Mouse (Mus musculus) small intestine, adult 2 months (tissue): ENCODE results near the gene Tmed6. TPM values are rescaled to one million over a fixed set of nuclear protein-coding genes. Genes with fewer than 3 reads are reported as not detected.
A peak's percentile ranks its signal among the peaks of the same experiment; 100 is the strongest.
"Not testable (repeated sequence)": the region's sequence is repeated elsewhere in the genome, so short reads cannot be mapped to it uniquely, and the experiment has no call there.

Experiments
- H3K27ac ChIP-seq: fragments of 200-500 bp; 2 replicates; pipeline ENCODE4 v1.5.1; 2012; ENCODE audit warnings: low read depth, low read length, control low read depth, inconsistent platforms; ENCODE audit not compliant: insufficient read depth
- H3K27me3 ChIP-seq: fragments of 200-500 bp; 2 replicates; pipeline ENCODE4 v1.6.1; 2012; ENCODE audit warnings: mild to moderate bottlenecking, moderate library complexity, low read length, inconsistent platforms; ENCODE audit not compliant: control insufficient read depth, insufficient read depth
- H3K36me3 ChIP-seq: fragments of 200-500 bp; 2 replicates; pipeline ENCODE4 v1.6.1; 2012; ENCODE audit warnings: mild to moderate bottlenecking, low read length, control low read depth, inconsistent platforms; ENCODE audit not compliant: control insufficient read depth, insufficient read depth
- H3K4me1 ChIP-seq: fragments of 200-500 bp; 2 replicates; pipeline ENCODE4 v1.6.1; 2012; ENCODE audit warnings: low read length, inconsistent platforms, mixed read lengths; ENCODE audit not compliant: control insufficient read depth, insufficient read depth, insufficient read length
- H3K4me3 ChIP-seq: fragments of 200-500 bp; 2 replicates; pipeline ENCODE4 v1.5.1; 2012; ENCODE audit warnings: low read depth, mild to moderate bottlenecking, control low read depth, inconsistent platforms, low read length, moderate library complexity
- CTCF ChIP-seq: fragments of 200-500 bp; IDR thresholded peaks from 2 replicates; pipeline ENCODE4 v1.5.1; 2012; ENCODE audit warnings: low read depth, mild to moderate bottlenecking, control low read depth, inconsistent platforms, low read length, moderate library complexity, mixed read lengths; ENCODE audit not compliant: insufficient replicate concordance, insufficient read length; ENCODE audit errors: extremely low read depth
- POLR2A ChIP-seq: fragments of 200-500 bp; IDR thresholded peaks from 2 replicates; pipeline ENCODE4 v1.6.1; 2012; ENCODE audit warnings: low read depth, mild to moderate bottlenecking, control low read depth, inconsistent platforms, low read length, moderate library complexity
- WGBS: fragments of 180-500 bp; shearing (Covaris S2); methylation state at CpG from one replicate; pipeline ENCODE4 v1.1.7; 2018; 5-methylcytosine and 5-hydroxymethylcytosine counted together
- polyA plus RNA-seq: library from polyadenylated mRNA; depleted of rRNA; stranded (reverse); fragments of >200 nt; gene quantifications from 2 replicates; pipeline ENCODE4 v1.2.3, GENCODE M21; 2012

The Tmed6 gene
- polyA plus RNA-seq, 1 experiment, result 7.1 TPM

GRCm38 (mm10) chr8:107109816-107110435 lies 44.5 kb upstream of the Tmed6 start:
- Histone ChIP-seq H3K36me3 (no peaks in the 10 kb centered on the region), H3K4me1 (peaks cover 4% of the 10 kb centered on the region; the same call in 1 of the 2 replicates), H3K27ac (no peak overlapping the region), H3K4me3 (no peak overlapping the region), H3K27me3 (no peaks in the 10 kb centered on the region)
- TF ChIP-seq CTCF (no peak), POLR2A (no peak)
- 64% methylated on average over 5 of the region's 5 CpGs for WGBS

GRCm38 (mm10) chr8:107108978-107109720 lies 43.7 kb upstream of the Tmed6 start:
- Histone ChIP-seq H3K4me1 (no peaks in the 10 kb centered on the region), H3K27ac (no peak overlapping the region), H3K27me3 (no peaks in the 10 kb centered on the region), H3K4me3 (peak overlapping the region; percentile 36), H3K36me3 (no peaks in the 10 kb centered on the region)
- TF ChIP-seq CTCF (no peak), POLR2A (no peak)
- WGBS, result 65% methylated on average over 23 of the region's 23 CpGs

- not testable (repeated sequence) for H3K27ac ChIP-seq, H3K4me1 ChIP-seq, H3K27me3 ChIP-seq, H3K36me3 ChIP-seq, H3K4me3 ChIP-seq
- WGBS, result 93% methylated on average over 5 of the region's 5 CpGs
These were observed 42.6 kb upstream of the Tmed6 start for GRCm38 (mm10) chr8:107108089-107108488.

GRCm38 (mm10) chr8:107104547-107104946 lies 39.1 kb upstream of the Tmed6 start:
- WGBS, result 15% methylated on average over 4 of the region's 4 CpGs
- TF ChIP-seq CTCF (peak; percentile 90; the same call in 1 of the 2 replicates), POLR2A (no peak)

GRCm38 (mm10) chr8:107100635-107101034 lies 35.2 kb upstream of the Tmed6 start:
- 69% methylated on average over 2 of the region's 2 CpGs for WGBS
- TF ChIP-seq CTCF (no peak), POLR2A (no peak)
- no peaks in the 10 kb centered on the region for H3K4me1 ChIP-seq
- no peaks in the 10 kb centered on the region for H3K27me3 ChIP-seq
- no peak overlapping the region for H3K4me3 ChIP-seq
- no peaks in the 10 kb centered on the region for H3K36me3 ChIP-seq
- no peak overlapping the region for H3K27ac ChIP-seq

More at GRCm38 (mm10) chr8:107104547-107104946, 39.1 kb upstream of the Tmed6 start:
- no peaks in the 10 kb centered on the region for H3K4me1 ChIP-seq
- H3K4me3 ChIP-seq, result no peak overlapping the region
- no peak overlapping the region for H3K27ac ChIP-seq
- H3K27me3 ChIP-seq, result no peaks in the 10 kb centered on the region
- no peaks in the 10 kb centered on the region for H3K36me3 ChIP-seq

- Histone ChIP-seq H3K4me3 (peak within 1 kb of the TSS; percentile 90), H3K27ac (peak within 1 kb of the TSS; percentile 70), H3K4me1 (no peaks in the 10 kb centered on the region), H3K36me3 (peaks cover 7% of the 10 kb centered on the region; the same call in 1 of the 2 replicates), H3K27me3 (no peaks in the 10 kb centered on the region)
- peak; percentile 77; the same call in 1 of the 2 replicates for TF ChIP-seq POLR2A
- no peak for TF ChIP-seq CTCF
- WGBS, result 3% methylated on average over 39 of the region's 39 CpGs
These were observed 31.1 kb upstream of the Tmed6 start, which contains the start of gene Terf2 for GRCm38 (mm10) chr8:107096366-107097036. Gene Terf2 (minus strand): TSS chr8:107096547.
